Mouse (Mus musculus): ENCODE results near the gene Clec12a. TPM values are rescaled to one million over a fixed set of nuclear protein-coding genes. Genes with fewer than 3 reads are reported as not detected.

Clec12a gene
- total and polyA plus RNA-seq, 2 experiments from 2014 or later = 0.36 TPM; not detected in 1

- WGBS = 83% methylated on average over 2 of the region's 2 CpGs
- H3K27ac ChIP-seq (ENCODE audit: low read depth) = no peak overlapping the region
- TF ChIP-seq EP300 (IDR thresholded peaks at IDR 0.05; ENCODE audit: low read depth) = no peak
- TF ChIP-seq CTCF (IDR thresholded peaks at IDR 0.05; ENCODE audit: low read depth) = no peak
- ATAC-seq (ENCODE audit: insufficient read depth, low read depth) (no peak), DNase-seq (ENCODE audit: low spot score) (no peak)
- no peaks in the 10 kb centered on the region for H3K9me3 ChIP-seq (replicated peaks; ENCODE audit: control insufficient read depth, low read length)
- H3K4me2 ChIP-seq (ENCODE audit: low read depth, low read length) = no peak overlapping the region
- no peak overlapping the region for H3K9ac ChIP-seq (replicated peaks; ENCODE audit: low read depth, low read length)
- H3K4me3 ChIP-seq (ENCODE audit: low read depth, low read length) = no peak overlapping the region
- H3K36me3 ChIP-seq (replicated peaks; ENCODE audit: control insufficient read depth, insufficient read depth, low read length) = no peaks in the 10 kb centered on the region
- H3K27me3 ChIP-seq (ENCODE audit: control insufficient read depth, insufficient read depth, low read length) = no peaks in the 10 kb centered on the region
- H3K4me1 ChIP-seq (ENCODE audit: control insufficient read depth, insufficient read depth) = no peaks in the 10 kb centered on the region
Observed at GRCm38 (mm10) chr6:129359515-129359914, 17.0 kb downstream of the Clec12a start.

DNA sequence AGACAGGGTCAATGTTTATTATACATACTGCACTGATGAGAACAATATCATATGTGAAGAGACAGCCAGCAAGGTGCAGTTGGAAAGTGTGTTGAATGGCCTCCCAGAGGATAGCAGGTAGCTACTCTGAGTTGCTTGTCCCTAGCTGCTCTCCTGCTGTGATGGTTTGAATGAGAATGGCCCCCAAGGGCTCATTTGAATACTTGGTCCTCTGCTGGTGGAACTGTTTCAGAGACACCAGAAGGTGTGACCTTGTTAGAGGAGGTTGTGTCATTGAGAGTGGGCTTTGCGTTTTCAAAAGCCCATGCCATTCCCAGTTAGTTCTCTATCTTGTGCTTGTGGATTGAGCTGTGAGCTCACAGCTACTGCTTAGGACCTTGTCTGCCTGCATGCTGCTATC lies 21.5 kb downstream of the Clec12a start:
- Histone ChIP-seq H3K9ac (replicated peaks; ENCODE audit: low read depth, low read length) (no peak overlapping the region), H3K36me3 (replicated peaks; ENCODE audit: control insufficient read depth, insufficient read depth, low read length) (no peaks in the 10 kb centered on the region), H3K27ac (ENCODE audit: low read depth) (no peak overlapping the region), H3K27me3 (ENCODE audit: control insufficient read depth, insufficient read depth, low read length) (no peaks in the 10 kb centered on the region), H3K4me1 (ENCODE audit: control insufficient read depth, insufficient read depth) (no peaks in the 10 kb centered on the region), H3K4me3 (ENCODE audit: low read depth, low read length) (no peak overlapping the region), H3K9me3 (replicated peaks; ENCODE audit: control insufficient read depth, low read length) (no peaks in the 10 kb centered on the region), H3K4me2 (ENCODE audit: low read depth, low read length) (no peak overlapping the region)
- DNase-seq (ENCODE audit: low spot score) (no peak), ATAC-seq (ENCODE audit: insufficient read depth, low read depth) (no peak)
- TF ChIP-seq CTCF (IDR thresholded peaks at IDR 0.05; ENCODE audit: low read depth) (no peak), EP300 (IDR thresholded peaks at IDR 0.05; ENCODE audit: low read depth) (no peak)
- WGBS = 25% methylated on average over 1 of the region's 1 CpGs

DNA sequence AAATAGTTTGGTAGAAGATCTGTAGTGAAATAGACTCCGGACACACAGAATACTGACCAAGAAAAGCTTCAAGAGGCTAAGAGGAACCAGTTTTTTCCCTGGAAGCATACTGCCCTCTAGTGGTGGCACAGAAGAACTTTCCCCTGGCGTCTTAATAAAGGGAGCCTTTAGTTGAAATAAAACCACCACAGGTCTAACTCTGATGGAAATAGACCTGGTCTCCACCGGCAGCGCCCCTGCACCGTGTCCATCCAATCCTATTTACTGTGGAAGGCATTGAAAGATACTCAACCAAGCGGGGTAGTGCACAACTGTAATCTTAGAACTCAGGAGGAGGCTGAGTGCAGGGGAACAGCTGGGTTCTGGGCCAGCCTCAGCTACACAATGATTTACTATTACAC lies 23.5 kb downstream of the Clec12a start:
- Histone ChIP-seq H3K9ac (replicated peaks; ENCODE audit: low read depth, low read length) (no peak overlapping the region), H3K36me3 (replicated peaks; ENCODE audit: control insufficient read depth, insufficient read depth, low read length) (no peaks in the 10 kb centered on the region), H3K4me2 (ENCODE audit: low read depth, low read length) (no peak overlapping the region), H3K4me1 (ENCODE audit: control insufficient read depth, insufficient read depth) (no peaks in the 10 kb centered on the region), H3K4me3 (ENCODE audit: low read depth, low read length) (no peak overlapping the region), H3K9me3 (replicated peaks; ENCODE audit: control insufficient read depth, low read length) (no peaks in the 10 kb centered on the region), H3K27me3 (ENCODE audit: control insufficient read depth, insufficient read depth, low read length) (no peaks in the 10 kb centered on the region), H3K27ac (ENCODE audit: low read depth) (no peak overlapping the region)
- 12% methylated on average over 6 of the region's 6 CpGs for WGBS
- DNase-seq (ENCODE audit: low spot score) (peak; percentile 77), ATAC-seq (ENCODE audit: insufficient read depth, low read depth) (0 out of 2 replicates have a peak, but pooled peaks have one; percentile 33)
- TF ChIP-seq EP300 (IDR thresholded peaks at IDR 0.05; ENCODE audit: low read depth) (no peak), CTCF (IDR thresholded peaks at IDR 0.05; ENCODE audit: low read depth) (peak; percentile 85)

- no peaks in the 10 kb centered on the region for H3K27me3 ChIP-seq (ENCODE audit: control insufficient read depth, insufficient read depth, low read length)
- no peak overlapping the region for H3K27ac ChIP-seq (ENCODE audit: low read depth)
- ATAC-seq (ENCODE audit: insufficient read depth, low read depth) = no peak
- no peak for TF ChIP-seq EP300 (IDR thresholded peaks at IDR 0.05; ENCODE audit: low read depth)
- TF ChIP-seq CTCF (IDR thresholded peaks at IDR 0.05; ENCODE audit: low read depth) = no peak
- no peak overlapping the region for H3K4me2 ChIP-seq (ENCODE audit: low read depth, low read length)
- H3K4me1 ChIP-seq (ENCODE audit: control insufficient read depth, insufficient read depth) = no peaks in the 10 kb centered on the region
- DNase-seq (ENCODE audit: low spot score) = no peak
- H3K9ac ChIP-seq (replicated peaks; ENCODE audit: low read depth, low read length) = no peak overlapping the region
- no peaks in the 10 kb centered on the region for H3K9me3 ChIP-seq (replicated peaks; ENCODE audit: control insufficient read depth, low read length)
- WGBS = 51% methylated on average over 7 of the region's 7 CpGs
- no peaks in the 10 kb centered on the region for H3K36me3 ChIP-seq (replicated peaks; ENCODE audit: control insufficient read depth, insufficient read depth, low read length)
- H3K4me3 ChIP-seq (ENCODE audit: low read depth, low read length) = no peak overlapping the region
Observed at GRCm38 (mm10) chr6:129369374-129370132, 27.1 kb downstream of the Clec12a start.

GRCm38 (mm10) chr6:129374937-129375471 lies 32.5 kb downstream of the Clec12a start:
- TF ChIP-seq EP300 (IDR thresholded peaks at IDR 0.05; ENCODE audit: low read depth) (no peak), CTCF (IDR thresholded peaks at IDR 0.05; ENCODE audit: low read depth) (no peak)

More at GRCm38 (mm10) chr6:129374937-129375471, 32.5 kb downstream of the Clec12a start:
- Histone ChIP-seq H3K4me3 (ENCODE audit: low read depth, low read length) (no peak overlapping the region), H3K9ac (replicated peaks; ENCODE audit: low read depth, low read length) (no peak overlapping the region), H3K9me3 (replicated peaks; ENCODE audit: control insufficient read depth, low read length) (0 out of 2 replicates have a peak, but pooled peaks cover 4% of the 10 kb centered on the region), H3K4me2 (ENCODE audit: low read depth, low read length) (no peak overlapping the region), H3K27ac (ENCODE audit: low read depth) (no peak overlapping the region), H3K4me1 (ENCODE audit: control insufficient read depth, insufficient read depth) (no peaks in the 10 kb centered on the region), H3K27me3 (ENCODE audit: control insufficient read depth, insufficient read depth, low read length) (no peaks in the 10 kb centered on the region), H3K36me3 (replicated peaks; ENCODE audit: control insufficient read depth, insufficient read depth, low read length) (no peaks in the 10 kb centered on the region)
- no peak for ATAC-seq (ENCODE audit: insufficient read depth, low read depth)
- WGBS = 63% methylated on average over 2 of the region's 2 CpGs
- no peak for DNase-seq (ENCODE audit: low spot score)
